Mouse (Mus musculus) cerebellum, postnatal 25 days (tissue): ENCODE data around the gene Gas2l3.

Experiments
- DNase-seq, 2 experiments: peaks; one replicate each; pipeline ENCODE4 v3.0.0; 2021; ENCODE audit warnings: mixed read lengths in 2 of 2

Gene Gas2l3

GRCm38 (mm10) chr10:89395321-89395720, 48.4 kb downstream of the Gas2l3 start:
- DNase-seq: no peak

GRCm38 (mm10) chr10:89392687-89393086, 51.1 kb downstream of the Gas2l3 start:
- DNase-seq: no peak

GRCm38 (mm10) chr10:89391571-89392163, 52.1 kb downstream of the Gas2l3 start:
- DNase-seq: no peak

GRCm38 (mm10) chr10:89386461-89386860, 57.3 kb downstream of the Gas2l3 start:
- DNase-seq: no peak

DNA sequence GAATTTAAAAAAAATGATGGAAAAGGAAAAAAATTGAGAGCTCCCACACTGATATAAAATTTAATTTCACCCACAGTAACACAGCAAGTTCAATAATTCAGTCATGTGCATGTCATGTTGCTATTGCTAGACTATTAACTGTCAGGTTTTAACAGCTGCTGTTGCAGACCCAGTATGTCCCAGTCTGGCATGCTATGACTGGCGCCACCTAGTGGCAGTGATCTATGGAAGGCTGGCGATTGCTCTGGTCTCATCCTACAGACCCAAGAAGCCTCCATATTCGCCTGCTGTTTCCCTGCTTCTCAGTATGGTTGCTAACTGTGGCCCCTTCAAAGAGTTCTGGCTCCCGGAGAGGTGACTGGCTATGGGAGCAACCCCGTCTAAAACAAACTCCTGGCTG, 60.3 kb downstream of the Gas2l3 start:
- peak; percentile 74 to 86 for DNase-seq

- no peak for DNase-seq
Measured at GRCm38 (mm10) chr10:89377750-89378149, 66.0 kb downstream of the Gas2l3 start.

GRCm38 (mm10) chr10:89370051-89370450, 73.7 kb downstream of the Gas2l3 start:
- DNase-seq: no peak

DNA sequence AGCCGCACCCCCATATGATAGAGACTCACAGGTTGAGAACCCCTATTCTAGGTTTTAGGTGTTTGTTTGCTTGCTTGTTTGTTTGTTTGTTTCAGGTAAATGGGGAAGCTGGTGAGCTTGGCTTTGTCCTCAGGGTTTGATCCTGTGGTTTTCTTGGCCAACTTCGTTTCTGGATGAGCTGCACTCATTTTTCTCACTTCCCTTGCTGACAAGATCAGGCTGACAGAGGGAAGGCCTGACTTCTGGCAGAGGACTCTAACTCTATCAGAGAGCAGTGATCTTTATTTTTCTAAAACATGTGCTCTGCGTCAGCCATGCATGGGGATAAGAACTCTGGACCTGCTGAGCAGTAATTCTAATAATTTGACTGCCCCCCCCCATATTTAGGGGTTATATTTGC, 84.8 kb downstream of the Gas2l3 start:
- DNase-seq: no peak
